Mouse (Mus musculus) midbrain, postnatal 0 days (tissue): ENCODE data around the gene Gm7029. TPM values are rescaled to one million over a fixed set of nuclear protein-coding genes. Genes with fewer than 3 reads are reported as not detected.

Source experiments
- ATAC-seq: fragments of 200-750 bp; cut with Nextera tagmentation; 2 replicates; pipeline ENCODE4 v1.8.0; 2017; ENCODE audit warnings: moderate number of reproducible peaks, mild to moderate bottlenecking, moderate TSS enrichment, moderate library complexity; ENCODE audit not compliant: low FRiP score
- DNase-seq: peaks from one replicate; pipeline ENCODE4 v3.0.0-alpha.2; 2015; ENCODE audit warnings: low spot score
- H3K27ac ChIP-seq: fragments of 300-500 bp; sonication (generic); 2 replicates; pipeline ENCODE4 v1.5.1; 2014; ENCODE audit warnings: low read depth, mild to moderate bottlenecking, low read length, mixed read lengths
- H3K27me3 ChIP-seq: fragments of 300-500 bp; sonication (generic); 2 replicates; pipeline ENCODE4 v1.6.1; 2014; ENCODE audit warnings: low read length, control low read depth, mixed read lengths; ENCODE audit not compliant: insufficient read depth
- H3K36me3 ChIP-seq: fragments of 300-500 bp; sonication (generic); 2 replicates; pipeline ENCODE4 v1.6.1; 2014; ENCODE audit warnings: low read length, control low read depth, mixed read lengths; ENCODE audit not compliant: insufficient read depth
- H3K4me1 ChIP-seq: fragments of 300-500 bp; sonication (generic); 2 replicates; pipeline ENCODE4 v1.6.1; 2014; ENCODE audit warnings: mild to moderate bottlenecking, control low read depth, antibody characterized with exemption, low read length, mixed read lengths; ENCODE audit not compliant: insufficient read depth
- H3K4me2 ChIP-seq: fragments of 300-500 bp; sonication (generic); 2 replicates; pipeline ENCODE4 v1.6.1; 2014; ENCODE audit warnings: low read depth, mild to moderate bottlenecking, low read length, mixed read lengths; ENCODE audit not compliant: poor library complexity, severe bottlenecking
- H3K4me3 ChIP-seq: fragments of 300-500 bp; sonication (generic); 2 replicates; pipeline ENCODE4 v1.5.1; 2014; ENCODE audit warnings: low read depth, mild to moderate bottlenecking, low read length, moderate library complexity
- H3K9ac ChIP-seq: fragments of 300-500 bp; sonication (generic); replicated peaks from 2 replicates; pipeline ENCODE4 v1.6.1; 2014; ENCODE audit warnings: mild to moderate bottlenecking, low read length, moderate library complexity, mixed read lengths; ENCODE audit not compliant: poor library complexity, severe bottlenecking
- H3K9me3 ChIP-seq: fragments of 300-500 bp; sonication (generic); 2 replicates; pipeline ENCODE4 v1.6.1; 2016; ENCODE audit warnings: low read length, control low read depth
- CTCF ChIP-seq: IDR thresholded peaks from 2 replicates; pipeline ENCODE4 v1.5.1; 2016; ENCODE audit warnings: antibody characterized with exemption, mild to moderate bottlenecking
- WGBS: fragments of 180-500 bp; shearing (Covaris S2); extraction: QIAGEN DNeasy Blood & Tissue Kit; methylation state at CpG from one replicate; pipeline ENCODE4 v1.1.7; 2014; 5-methylcytosine and 5-hydroxymethylcytosine counted together
- polyA plus RNA-seq: library from polyadenylated mRNA; unstranded; fragments of >200 nt; fragmentation: Nextera tagmentation; extraction: Ambion mirVana; gene quantifications from 2 replicates; pipeline ENCODE4 v1.2.1, GENCODE M21; 2015
- total RNA-seq: library from RNA; depleted of rRNA; stranded (reverse); fragments of >200 nt; gene quantifications from 2 replicates; pipeline ENCODE4 v1.2.3, GENCODE M21; 2014

The Gm7029 gene
- total and polyA plus RNA-seq, 2 experiments from 2014 or later: not detected

GRCm38 (mm10) chr17:33829561-33829960 is 44.1 kb upstream of the Gm7029 start:
- Histone ChIP-seq H3K27ac (no peak overlapping the region), H3K9me3 (no peaks in the 10 kb centered on the region), H3K36me3 (peaks cover 28% of the 10 kb centered on the region), H3K4me3 (no peak overlapping the region), H3K4me1 (peaks cover 7% of the 10 kb centered on the region; the same call in 1 of the 2 replicates), H3K9ac (no peak overlapping the region), H3K27me3 (no peaks in the 10 kb centered on the region), H3K4me2 (no peak overlapping the region)
- no peak for TF ChIP-seq CTCF
- ATAC-seq: no peak
- DNase-seq: no peak
- 88% methylated on average over 10 of the region's 10 CpGs for WGBS

GRCm38 (mm10) chr17:33842966-33843795 is 30.5 kb upstream of the Gm7029 start, which contains the start of gene Cd320:
Cd320 (plus strand) TSS chr17:33843091.
- no peaks in the 10 kb centered on the region for H3K27me3 ChIP-seq
- H3K27ac ChIP-seq: peak within 1 kb of the TSS; percentile 77
- under 1% methylated on average over 44 of the region's 45 CpGs for WGBS
- peak; percentile 94 for ATAC-seq
- peak within 1 kb of the TSS; percentile 85 for H3K4me3 ChIP-seq
- H3K9ac ChIP-seq: peak within 1 kb of the TSS; percentile 77
- TF ChIP-seq CTCF: peak; percentile 35
- peaks cover 8% of the 10 kb centered on the region for H3K4me1 ChIP-seq
- no peaks in the 10 kb centered on the region for H3K9me3 ChIP-seq
- peaks cover 11% of the 10 kb centered on the region for H3K36me3 ChIP-seq
- peak within 1 kb of the TSS; percentile 81 for H3K4me2 ChIP-seq
- DNase-seq: peak; percentile 93

- ATAC-seq: no peak
- H3K27ac ChIP-seq: no peak overlapping the region
Observed at GRCm38 (mm10) chr17:33844196-33844595, 29.4 kb upstream of the Gm7029 start.

GRCm38 (mm10) chr17:33848139-33848538 is 25.5 kb upstream of the Gm7029 start:
- H3K9me3 ChIP-seq: no peaks in the 10 kb centered on the region
- no peaks in the 10 kb centered on the region for H3K27me3 ChIP-seq
- H3K27ac ChIP-seq: no peak overlapping the region
- WGBS: 93% methylated on average over 8 of the region's 8 CpGs
- no peak overlapping the region for H3K9ac ChIP-seq
- H3K36me3 ChIP-seq: peaks cover 14% of the 10 kb centered on the region
- H3K4me3 ChIP-seq: no peak overlapping the region
- no peak for TF ChIP-seq CTCF
- ATAC-seq (no peak), DNase-seq (no peak)
- H3K4me1 ChIP-seq: peaks cover 8% of the 10 kb centered on the region
- no peak overlapping the region for H3K4me2 ChIP-seq

More at GRCm38 (mm10) chr17:33844196-33844595, 29.4 kb upstream of the Gm7029 start:
- Histone ChIP-seq H3K9me3 (no peaks in the 10 kb centered on the region), H3K4me2 (peak overlapping the region; percentile 81), H3K9ac (0 out of 2 replicates have a peak overlapping the region, but pooled peaks have one; percentile 77), H3K27me3 (no peaks in the 10 kb centered on the region), H3K4me3 (peak overlapping the region; percentile 85), H3K36me3 (peaks cover 15% of the 10 kb centered on the region), H3K4me1 (peaks cover 8% of the 10 kb centered on the region)
- 80% methylated on average over 1 of the region's 1 CpGs for WGBS
- TF ChIP-seq CTCF: no peak
- DNase-seq: no peak

GRCm38 (mm10) chr17:33851331-33851730 is 22.3 kb upstream of the Gm7029 start:
- H3K9ac ChIP-seq: no peak overlapping the region
- no peaks in the 10 kb centered on the region for H3K9me3 ChIP-seq
- no peak overlapping the region for H3K27ac ChIP-seq
- H3K27me3 ChIP-seq: no peaks in the 10 kb centered on the region
- H3K4me1 ChIP-seq: no peaks in the 10 kb centered on the region
- H3K4me2 ChIP-seq: no peak overlapping the region
- 86% methylated on average over 1 of the region's 1 CpGs for WGBS
- ATAC-seq (no peak), DNase-seq (no peak)
- peaks cover 14% of the 10 kb centered on the region for H3K36me3 ChIP-seq
- no peak overlapping the region for H3K4me3 ChIP-seq
- TF ChIP-seq CTCF: no peak

GRCm38 (mm10) chr17:33857816-33858215 is 15.8 kb upstream of the Gm7029 start:
- no peak overlapping the region for H3K27ac ChIP-seq
- WGBS: 64% methylated on average over 4 of the region's 4 CpGs
- H3K9ac ChIP-seq: no peak overlapping the region
- TF ChIP-seq CTCF: no peak
- ATAC-seq (no peak), DNase-seq (no peak)
- no peaks in the 10 kb centered on the region for H3K36me3 ChIP-seq
- no peak overlapping the region for H3K4me3 ChIP-seq
- H3K4me1 ChIP-seq: no peaks in the 10 kb centered on the region
- H3K4me2 ChIP-seq: no peak overlapping the region
- H3K9me3 ChIP-seq: no peaks in the 10 kb centered on the region
- H3K27me3 ChIP-seq: no peaks in the 10 kb centered on the region
